Mouse (Mus musculus) heart, embryonic 16.5 days (tissue): ENCODE measurements around the gene Tm2d3. TPM values are rescaled to one million over a fixed set of nuclear protein-coding genes. Genes with fewer than 3 reads are reported as not detected.

Source experiments
- ATAC-seq: fragments of 200-750 bp; cut with Nextera tagmentation; replicated peaks from 2 replicates; pipeline ENCODE4 v1.8.0; 2017; ENCODE audit warnings: moderate number of reproducible peaks; ENCODE audit not compliant: insufficient read depth, low FRiP score; ENCODE audit errors: extremely low read depth
- H3K27ac ChIP-seq: fragments of 300-500 bp; sonication (generic); 2 replicates; pipeline ENCODE4 v1.5.1; 2014; ENCODE audit warnings: mild to moderate bottlenecking, low read length, control low read depth, moderate library complexity
- H3K27me3 ChIP-seq: fragments of 300-500 bp; sonication (generic); 2 replicates; pipeline ENCODE4 v1.6.1; 2014; ENCODE audit warnings: low read length, mixed read lengths; ENCODE audit not compliant: control insufficient read depth, insufficient read depth
- H3K36me3 ChIP-seq: fragments of 300-500 bp; sonication (generic); 2 replicates; pipeline ENCODE4 v1.6.1; 2014; ENCODE audit not compliant: control insufficient read depth, insufficient read depth
- H3K4me1 ChIP-seq: fragments of 300-500 bp; sonication (generic); 2 replicates; pipeline ENCODE4 v1.6.1; 2014; ENCODE audit warnings: low read length, mixed read lengths; ENCODE audit not compliant: control insufficient read depth, insufficient read depth
- H3K4me2 ChIP-seq: fragments of 300-500 bp; sonication (generic); 2 replicates; pipeline ENCODE4 v1.6.1; 2014; ENCODE audit warnings: low read depth, mild to moderate bottlenecking, control low read depth, low read length
- H3K4me3 ChIP-seq: fragments of 300-500 bp; sonication (generic); 2 replicates; pipeline ENCODE4 v1.5.1; 2014; ENCODE audit warnings: mild to moderate bottlenecking, control low read depth, low read length
- H3K9ac ChIP-seq: fragments of 300-500 bp; sonication (generic); 2 replicates; pipeline ENCODE4 v1.6.1; 2014; ENCODE audit warnings: low read length, control low read depth
- H3K9me3 ChIP-seq: fragments of 300-500 bp; sonication (generic); replicated peaks from 2 replicates; pipeline ENCODE4 v1.6.1; 2016; ENCODE audit warnings: low read length; ENCODE audit not compliant: control insufficient read depth
- WGBS: fragments of 180-500 bp; shearing (Covaris S2); extraction: QIAGEN DNeasy Blood & Tissue Kit; methylation state at CpG from one replicate; pipeline ENCODE4 v1.1.7; 2014; 5-methylcytosine and 5-hydroxymethylcytosine counted together
- polyA plus RNA-seq: library from polyadenylated mRNA; unstranded; fragments of >200 nt; fragmentation: Nextera tagmentation; extraction: Ambion mirVana; gene quantifications from 2 replicates; pipeline ENCODE4 v1.2.1, GENCODE M21; 2015

Gene Tm2d3
- polyA plus RNA-seq, 1 experiment from 2014 or later = 47.3 TPM

DNA sequence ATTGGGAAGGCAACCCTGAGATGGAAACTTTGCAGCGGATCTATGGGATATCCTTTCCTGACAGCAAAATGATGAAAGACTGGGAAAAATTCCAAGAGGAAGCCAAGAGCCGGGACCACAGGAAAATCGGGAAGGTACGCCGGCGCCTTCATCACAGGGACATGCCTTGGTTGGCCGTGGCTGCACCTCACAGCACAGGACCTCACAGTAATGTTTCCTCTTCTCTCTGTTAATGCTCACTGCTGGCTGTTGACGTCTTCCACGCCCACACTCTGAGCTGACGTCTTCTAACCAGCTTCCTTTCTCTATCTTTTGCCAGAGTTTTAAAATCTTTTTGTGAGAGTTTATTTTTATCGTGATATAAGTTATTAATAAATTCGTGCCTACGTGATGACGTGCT is 27.1 kb upstream of the Tm2d3 start:
- Histone ChIP-seq H3K9ac (no peak overlapping the region), H3K27me3 (no peaks in the 10 kb centered on the region), H3K36me3 (peaks cover 20% of the 10 kb centered on the region), H3K4me1 (peaks cover 2% of the 10 kb centered on the region; the same call in 1 of the 2 replicates), H3K9me3 (no peaks in the 10 kb centered on the region), H3K4me2 (no peak overlapping the region), H3K27ac (no peak overlapping the region), H3K4me3 (no peak overlapping the region)
- ATAC-seq = no peak
- 54% methylated on average over 14 of the region's 14 CpGs for WGBS

DNA sequence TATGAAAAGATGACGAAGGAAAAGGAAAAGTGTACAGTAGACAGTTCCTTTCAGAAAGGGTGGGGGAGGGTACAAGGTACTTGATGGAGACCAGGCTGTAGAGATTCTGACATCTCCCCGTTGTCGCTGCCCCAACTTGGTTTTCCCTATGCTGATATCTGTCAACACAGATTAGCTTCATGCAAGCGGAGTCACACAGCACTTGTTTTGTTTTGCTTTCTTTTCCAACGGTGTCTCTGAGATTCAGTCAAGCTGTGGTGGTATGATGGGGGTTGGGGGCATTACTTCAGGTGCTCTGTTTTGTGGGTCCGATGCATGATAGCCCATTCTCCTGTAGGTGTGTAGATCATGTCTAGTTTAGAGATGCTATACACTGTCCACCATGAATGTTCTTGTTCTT is 23.5 kb upstream of the Tm2d3 start:
- no peaks in the 10 kb centered on the region for H3K27me3 ChIP-seq
- H3K4me3 ChIP-seq = no peak overlapping the region
- no peak overlapping the region for H3K9ac ChIP-seq
- H3K27ac ChIP-seq = no peak overlapping the region
- no peak for ATAC-seq
- peaks cover 2% of the 10 kb centered on the region; the same call in 1 of the 2 replicates for H3K9me3 ChIP-seq
- no peak overlapping the region for H3K4me2 ChIP-seq
- 77% methylated on average over 6 of the region's 6 CpGs for WGBS
- peaks cover 27% of the 10 kb centered on the region for H3K36me3 ChIP-seq
- H3K4me1 ChIP-seq = no peaks in the 10 kb centered on the region

DNA sequence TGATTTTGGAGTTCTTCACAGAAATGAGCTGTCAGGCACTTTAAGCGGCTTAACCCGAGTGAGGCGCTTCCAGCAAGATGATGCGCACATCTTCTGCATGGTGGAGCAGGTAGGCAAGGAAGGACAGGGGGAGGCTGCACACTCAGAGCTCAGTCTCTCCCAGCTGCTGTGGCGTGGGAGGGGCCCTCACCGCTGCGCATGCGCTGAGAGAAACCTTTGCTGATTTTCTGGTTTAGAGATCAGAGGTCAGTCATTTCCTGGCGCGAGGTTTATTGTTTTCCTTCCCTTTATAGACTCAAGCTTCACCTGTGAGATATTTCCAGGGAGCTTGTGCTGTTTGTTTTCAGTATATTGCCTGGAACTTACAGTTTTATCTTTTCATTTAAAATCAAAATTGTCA is 12.9 kb upstream of the Tm2d3 start:
- Histone ChIP-seq H3K4me2 (no peak overlapping the region), H3K27ac (no peak overlapping the region), H3K4me1 (no peaks in the 10 kb centered on the region), H3K9me3 (no peaks in the 10 kb centered on the region), H3K27me3 (no peaks in the 10 kb centered on the region), H3K36me3 (peaks cover 5% of the 10 kb centered on the region; the same call in 1 of the 2 replicates), H3K4me3 (no peak overlapping the region), H3K9ac (no peak overlapping the region)
- no peak for ATAC-seq
- 79% methylated on average over 10 of the region's 10 CpGs for WGBS

DNA sequence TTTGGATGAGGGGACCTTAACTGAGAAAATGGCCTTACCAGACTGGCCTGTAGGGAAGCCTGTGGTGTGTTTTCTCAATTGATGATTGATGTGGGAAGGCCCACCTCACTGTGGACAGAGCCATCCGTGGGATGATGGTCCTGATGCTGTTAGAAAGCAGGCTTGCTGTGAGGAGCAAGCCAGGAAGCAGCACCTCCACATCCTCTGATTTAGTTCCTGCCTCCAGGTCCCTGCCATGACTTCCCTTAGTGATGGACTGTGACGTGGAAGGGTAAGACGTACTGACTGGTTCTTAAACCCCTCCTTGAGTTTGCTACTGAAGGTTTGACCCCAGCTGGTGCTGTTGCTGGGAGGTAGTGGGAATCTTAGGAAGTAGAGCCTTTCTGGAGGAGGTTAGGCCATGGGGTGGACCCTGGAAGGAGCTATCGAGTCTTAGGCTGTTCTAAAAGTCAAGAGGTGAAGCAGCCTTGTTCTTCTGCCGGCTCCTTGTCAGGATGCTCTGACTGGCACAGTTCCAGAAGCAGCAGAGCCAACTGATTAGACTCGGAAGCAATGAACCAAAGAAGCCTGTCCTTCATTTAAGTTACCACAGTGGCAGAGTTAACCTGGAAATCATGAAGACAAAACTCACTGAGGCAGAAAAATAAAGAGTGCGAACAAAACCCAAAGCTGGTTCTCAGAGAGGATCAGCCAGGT is 11.9 kb upstream of the Tm2d3 start:
- Histone ChIP-seq H3K4me2 (no peak overlapping the region), H3K36me3 (peaks cover 5% of the 10 kb centered on the region; the same call in 1 of the 2 replicates), H3K27me3 (no peaks in the 10 kb centered on the region), H3K9ac (no peak overlapping the region), H3K4me3 (no peak overlapping the region), H3K27ac (no peak overlapping the region), H3K9me3 (no peaks in the 10 kb centered on the region), H3K4me1 (no peaks in the 10 kb centered on the region)
- WGBS = 58% methylated on average over 7 of the region's 7 CpGs
- ATAC-seq = no peak

DNA sequence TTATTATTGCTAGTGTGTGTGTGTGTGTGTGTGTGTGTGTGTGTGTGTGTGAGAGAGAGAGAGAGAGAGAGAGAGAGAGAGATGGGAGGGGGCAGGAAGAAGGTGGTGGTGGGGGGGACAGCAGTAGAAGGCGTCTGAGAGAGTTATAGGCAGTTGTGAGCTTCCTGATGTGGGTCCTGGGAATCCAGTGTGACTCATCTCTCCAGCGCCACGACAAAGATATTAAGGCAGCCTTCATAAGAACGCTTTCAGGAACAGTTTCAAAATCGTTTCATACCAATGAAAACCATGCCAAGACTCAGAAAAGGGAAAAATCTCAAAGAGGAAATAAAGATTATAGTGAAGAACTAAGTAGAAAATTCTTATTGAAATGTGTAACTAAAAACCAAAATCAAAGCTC is 9.8 kb upstream of the Tm2d3 start:
- WGBS = 54% methylated on average over 5 of the region's 5 CpGs
- Histone ChIP-seq H3K9me3 (no peaks in the 10 kb centered on the region), H3K4me2 (no peak overlapping the region)

DNA sequence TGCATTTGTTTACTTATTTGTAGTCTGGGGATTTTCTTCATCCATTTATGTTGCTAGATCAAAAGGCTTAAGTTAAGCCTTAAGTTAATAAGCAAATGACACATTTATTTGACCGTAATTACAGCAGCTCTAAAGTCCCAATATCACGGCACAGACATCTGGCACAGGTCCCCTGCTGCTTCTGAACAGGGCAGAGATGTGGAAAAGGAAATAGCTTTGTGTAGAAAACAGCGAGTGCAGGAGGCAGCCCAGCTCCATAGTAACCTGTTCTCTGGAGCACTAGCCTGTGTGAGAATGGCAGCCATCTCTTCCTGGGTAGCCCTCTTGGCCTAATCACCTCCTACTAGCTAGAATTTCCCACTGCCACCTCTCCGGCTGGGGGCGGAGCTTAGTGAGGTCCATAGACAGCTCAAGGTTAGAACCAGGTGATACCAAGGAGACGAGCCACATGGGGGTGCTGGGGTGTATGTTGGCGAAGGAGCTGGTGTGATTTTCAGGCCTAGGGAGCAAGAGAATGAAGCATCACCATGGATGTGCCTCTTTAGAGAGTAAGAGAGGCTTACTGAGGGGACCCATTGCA is 6.6 kb upstream of the Tm2d3 start:
- Histone ChIP-seq H3K9ac (no peak overlapping the region), H3K4me1 (no peaks in the 10 kb centered on the region), H3K9me3 (no peaks in the 10 kb centered on the region), H3K36me3 (peaks cover 5% of the 10 kb centered on the region), H3K27ac (no peak overlapping the region), H3K4me3 (no peak overlapping the region), H3K27me3 (no peaks in the 10 kb centered on the region), H3K4me2 (no peak overlapping the region)
- no peak for ATAC-seq
- WGBS = 66% methylated on average over 7 of the region's 7 CpGs

More for the DNA sequence above, 9.8 kb upstream of the Tm2d3 start:
- Histone ChIP-seq H3K36me3 (peaks cover under 1% of the 10 kb centered on the region; the same call in 1 of the 2 replicates), H3K9ac (no peak overlapping the region), H3K27me3 (no peaks in the 10 kb centered on the region), H3K4me1 (no peaks in the 10 kb centered on the region), H3K27ac (no peak overlapping the region), H3K4me3 (no peak overlapping the region)
- no peak for ATAC-seq

DNA sequence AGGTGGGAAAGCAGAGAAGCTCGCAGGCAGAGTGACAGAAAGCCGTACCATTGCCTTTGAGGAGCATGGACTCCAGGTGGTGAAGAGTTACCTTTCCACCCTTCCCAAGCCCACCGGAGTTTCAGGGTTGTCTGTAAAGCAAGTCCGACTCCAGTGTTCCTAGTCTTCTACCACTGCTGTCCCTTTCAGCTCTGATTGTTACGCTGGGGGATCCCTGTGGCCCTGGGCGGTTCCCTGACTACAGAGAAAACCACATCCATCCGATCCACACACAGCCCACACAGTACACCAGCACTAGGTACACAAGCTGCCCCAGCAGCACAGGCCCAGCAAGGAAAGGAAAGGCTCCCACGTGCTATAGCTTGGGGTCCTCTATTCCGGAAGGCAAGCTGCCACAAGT is 4.3 kb upstream of the Tm2d3 start:
- H3K9me3 ChIP-seq = no peaks in the 10 kb centered on the region
- H3K4me2 ChIP-seq = no peak overlapping the region
- H3K27me3 ChIP-seq = no peaks in the 10 kb centered on the region
- no peak overlapping the region for H3K9ac ChIP-seq
- no peaks in the 10 kb centered on the region for H3K4me1 ChIP-seq
- H3K4me3 ChIP-seq = no peak overlapping the region
- peaks cover 5% of the 10 kb centered on the region for H3K36me3 ChIP-seq
- no peak for ATAC-seq
- WGBS = 92% methylated on average over 9 of the region's 9 CpGs
- H3K27ac ChIP-seq = no peak overlapping the region

DNA sequence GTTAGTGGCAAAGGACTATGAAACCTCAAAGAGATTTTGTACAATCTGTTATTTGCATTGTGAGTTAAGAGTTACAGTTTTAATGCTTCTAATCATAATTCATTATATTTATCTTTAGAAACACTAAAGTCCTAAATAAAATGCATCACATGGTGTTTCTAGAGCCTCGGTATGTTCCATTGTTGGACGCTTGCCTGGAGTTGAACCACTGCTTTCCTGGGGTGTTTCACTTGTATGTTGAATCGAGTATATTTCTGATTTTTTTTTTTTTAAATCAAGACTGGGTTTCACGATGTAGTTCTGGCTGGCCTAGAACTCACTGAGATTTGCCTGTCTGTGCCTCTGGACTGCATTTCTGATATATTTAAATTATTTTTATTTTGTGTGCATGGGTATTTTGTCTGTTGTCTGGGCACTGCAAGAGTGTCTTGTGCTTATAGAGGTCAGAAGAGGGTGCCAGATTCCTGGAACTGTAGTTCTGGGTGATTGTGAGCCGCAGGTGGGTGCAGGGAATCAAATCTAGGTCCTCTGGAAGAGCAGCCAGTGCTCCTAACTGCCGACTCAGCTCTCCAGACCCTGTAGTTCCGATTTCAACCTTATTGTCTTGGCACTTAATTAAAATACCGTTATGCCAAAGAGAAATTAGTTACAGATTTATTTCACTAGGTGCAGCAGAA is 1.1 kb downstream of the Tm2d3 start:
- no peak for ATAC-seq
- no peak overlapping the region for H3K4me3 ChIP-seq
- no peak overlapping the region for H3K27ac ChIP-seq
- peaks cover 11% of the 10 kb centered on the region for H3K4me1 ChIP-seq
- WGBS = 79% methylated on average over 8 of the region's 8 CpGs
- H3K4me2 ChIP-seq = no peak overlapping the region
- no peak overlapping the region for H3K9ac ChIP-seq
- H3K27me3 ChIP-seq = no peaks in the 10 kb centered on the region
- no peaks in the 10 kb centered on the region for H3K9me3 ChIP-seq
- peaks cover 13% of the 10 kb centered on the region for H3K36me3 ChIP-seq

DNA sequence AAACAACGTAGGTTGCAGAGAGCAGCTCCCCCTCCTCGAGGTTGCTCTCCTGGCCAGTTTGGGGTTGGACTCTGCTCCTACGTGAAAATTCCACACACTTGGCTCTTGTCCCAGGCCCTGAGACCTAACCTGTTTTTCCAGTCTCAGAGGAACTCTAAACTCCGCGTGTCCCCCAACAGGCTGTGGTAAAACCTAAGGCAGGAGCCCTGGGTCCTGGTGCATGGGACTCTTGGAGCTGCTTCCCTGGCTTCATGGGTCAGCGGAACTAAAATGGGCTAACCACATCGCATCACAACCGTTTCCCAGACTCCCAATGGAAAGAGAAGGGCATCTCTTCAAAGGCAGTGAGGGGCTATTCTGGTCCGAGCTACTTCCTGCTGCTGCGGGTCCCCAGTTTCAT is 1.9 kb downstream of the Tm2d3 start:
- Histone ChIP-seq H3K4me3 (peak overlapping the region; percentile 76), H3K9me3 (no peaks in the 10 kb centered on the region), H3K36me3 (peaks cover 17% of the 10 kb centered on the region), H3K9ac (peak overlapping the region; percentile 82), H3K27me3 (no peaks in the 10 kb centered on the region), H3K4me1 (peaks cover 11% of the 10 kb centered on the region), H3K27ac (peak overlapping the region; percentile 68), H3K4me2 (peak overlapping the region; percentile 89)
- 3% methylated on average over 10 of the region's 10 CpGs for WGBS
- ATAC-seq = peak; percentile 34
